Mouse (Mus musculus): ENCODE data around the gene Rbfox2. TPM values are rescaled to one million over a fixed set of nuclear protein-coding genes. Genes with fewer than 3 reads are reported as not detected.
A peak's percentile ranks its signal among the peaks of the same experiment; 100 is the strongest.

Gene Rbfox2
- total RNA-seq, 2 experiments from 2014 or later: 262 to 269 TPM

GRCm38 (mm10) chr15:77037278-77038161 lies 269.3 kb downstream of the Rbfox2 start:
- DNase-seq (ENCODE audit: extremely low spot score in 1 of 2, low spot score in 2 of 2): peak in 1 of 2 experiments; percentile 58
- intact Hi-C loops (cut with DNase I): no loop called here

- DNase-seq (ENCODE audit: extremely low spot score in 1 of 2, low spot score in 2 of 2): no peak
- intact Hi-C loops (cut with DNase I): no loop called here
Measured at GRCm38 (mm10) chr15:77036989-77037277, 269.9 kb downstream of the Rbfox2 start.

- intact Hi-C loops (cut with DNase I): no loop called here
- DNase-seq (ENCODE audit: extremely low spot score in 1 of 2, low spot score in 2 of 2): peak in 1 of 2 experiments; percentile 79
Measured at GRCm38 (mm10) chr15:77036320-77036988, 270.4 kb downstream of the Rbfox2 start.

- intact Hi-C loops (cut with DNase I): no loop called here
- DNase-seq (ENCODE audit: extremely low spot score in 1 of 2, low spot score in 2 of 2): no peak
Measured at GRCm38 (mm10) chr15:77035643-77036042, 271.2 kb downstream of the Rbfox2 start.

DNA sequence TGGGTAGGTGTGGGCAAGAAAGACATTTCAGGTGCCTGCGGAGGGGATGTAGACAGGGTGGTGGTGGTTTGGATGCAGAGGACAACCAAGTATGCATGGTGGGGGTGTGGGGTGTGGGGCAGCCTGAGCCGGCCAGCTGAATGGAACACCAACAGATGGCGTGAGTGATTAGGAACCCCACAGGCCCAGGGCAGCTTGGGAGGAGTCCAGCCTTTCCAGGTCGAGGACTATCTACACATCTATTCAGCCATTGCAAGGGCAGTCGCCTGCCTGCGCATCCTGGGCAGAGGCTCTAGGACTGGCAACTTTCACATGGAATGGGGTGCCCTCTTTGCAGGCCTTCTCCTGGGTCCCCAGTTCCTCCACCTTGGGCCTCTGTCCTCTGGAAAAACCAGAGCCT lies 272.3 kb downstream of the Rbfox2 start:
- intact Hi-C loops (cut with DNase I): no loop called here
- DNase-seq (ENCODE audit: extremely low spot score in 1 of 2, low spot score in 2 of 2): no peak

DNA sequence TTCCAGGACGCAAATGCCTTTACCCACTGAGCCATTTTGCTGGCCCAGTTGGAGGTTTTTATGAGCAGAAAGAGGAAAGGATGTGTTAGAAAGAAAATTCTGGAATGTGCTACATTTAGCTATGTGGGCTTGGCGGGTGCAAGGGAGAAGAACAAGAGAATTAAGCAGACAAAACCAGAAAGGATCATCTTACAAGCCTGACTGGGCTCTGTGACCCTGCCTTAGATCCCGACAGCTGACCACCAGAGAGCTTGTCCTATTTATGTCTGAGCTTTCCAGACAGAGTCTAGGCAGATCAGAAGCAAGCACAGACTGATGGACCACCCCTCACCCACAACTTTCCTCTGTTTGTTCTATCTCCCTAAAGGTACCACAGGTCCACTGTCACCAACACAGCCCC lies 275.5 kb downstream of the Rbfox2 start:
- intact Hi-C loops (cut with DNase I): no loop called here

DNA sequence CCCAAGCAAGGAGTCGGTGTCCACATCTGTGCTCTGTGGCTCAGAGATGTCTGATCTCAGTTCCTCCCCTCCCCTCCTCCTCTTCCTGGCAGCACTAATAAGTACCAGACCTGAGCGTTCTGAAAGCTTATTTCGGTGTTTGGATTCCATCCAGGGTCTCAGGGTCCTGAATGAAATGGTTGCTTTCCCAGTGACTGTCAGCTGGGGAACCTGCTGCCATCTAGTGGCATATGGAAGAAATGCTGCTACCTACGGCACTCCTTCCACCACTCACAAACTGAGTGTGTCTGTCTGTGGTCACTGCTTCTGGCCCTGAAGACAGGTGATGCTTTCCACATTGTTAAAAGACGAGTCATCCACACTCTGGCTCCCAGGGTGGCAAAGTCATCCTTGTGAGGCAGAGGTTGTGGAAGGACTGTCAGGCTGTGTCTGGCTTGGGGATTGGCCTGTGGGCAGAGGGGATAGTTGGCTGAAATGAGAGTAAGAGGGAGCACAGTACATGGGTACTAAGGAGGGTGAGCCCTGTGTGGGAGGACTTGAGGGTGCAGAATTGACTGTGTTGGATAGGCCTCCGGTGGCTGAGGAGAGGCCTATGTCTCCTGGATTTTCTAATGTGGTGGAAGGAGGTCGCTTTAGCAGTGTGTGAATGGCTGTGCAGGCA lies 277.3 kb downstream of the Rbfox2 start:
- intact Hi-C loops (cut with DNase I): no loop called here
- peak; percentile 55 to 63 for DNase-seq (ENCODE audit: extremely low spot score in 1 of 2, low spot score in 2 of 2)

More for the DNA sequence above, 275.5 kb downstream of the Rbfox2 start:
- DNase-seq (ENCODE audit: extremely low spot score in 1 of 2, low spot score in 2 of 2): no peak

Other genes starting within 250 kb of the Rbfox2 start
- gene Apol7a, start 92.1 kb upstream of the Rbfox2 start, total RNA-seq (2021): under 1 TPM; 0.49 to 0.71 TPM
- gene Apol9a, start 104.1 kb upstream of the Rbfox2 start, total RNA-seq (2021): under 1 TPM; 0.55 to 0.81 TPM
- gene Apol7b, start 140.5 kb upstream of the Rbfox2 start, total RNA-seq (2021): under 1 TPM in 1 of 2 experiments, not detected in 1; 0.32 TPM
- gene Apol10a, start 170.0 kb upstream of the Rbfox2 start, total RNA-seq (2021): not detected
- gene Apol11a, start 201.3 kb upstream of the Rbfox2 start, total RNA-seq (2021): not detected
- gene Apol7c, start 226.3 kb upstream of the Rbfox2 start, total RNA-seq (2021): not detected

All from left cerebral cortex, postnatal 10 days (tissue).